Mouse (Mus musculus): ENCODE data around the gene Mier3. TPM values are rescaled to one million over a fixed set of nuclear protein-coding genes. Genes with fewer than 3 reads are reported as not detected.
"Not testable (repeated sequence)": the region's sequence is repeated elsewhere in the genome, so short reads cannot be mapped to it uniquely, and the experiment has no call there.

Mier3 gene
- polyA plus RNA-seq, 1 experiment = 13.2 TPM

GRCm38 (mm10) chr13:111686522-111687284 is 5.9 kb downstream of the Mier3 start:
- TF ChIP-seq POLR2A (IDR thresholded peaks at IDR 0.05; ENCODE audit: borderline replicate concordance, low read depth, low read length) = no peak
- no peak overlapping the region for H3K27ac ChIP-seq (ENCODE audit: insufficient read depth, low read depth, low read length)
- H3K4me1 ChIP-seq (ENCODE audit: control insufficient read depth, insufficient read depth, low read length) = no peaks in the 10 kb centered on the region
- H3K4me3 ChIP-seq (ENCODE audit: insufficient read depth, low read length) = peak overlapping the region; percentile 63

GRCm38 (mm10) chr13:111687285-111687781 is 6.6 kb downstream of the Mier3 start:
- H3K4me3 ChIP-seq (ENCODE audit: insufficient read depth, low read length) = peak overlapping the region; percentile 63
- no peaks in the 10 kb centered on the region for H3K4me1 ChIP-seq (ENCODE audit: control insufficient read depth, insufficient read depth, low read length)
- TF ChIP-seq POLR2A (IDR thresholded peaks at IDR 0.05; ENCODE audit: borderline replicate concordance, low read depth, low read length) (no peak), CTCF (IDR thresholded peaks at IDR 0.05; ENCODE audit: low read depth, low read length) (no peak)
- H3K27ac ChIP-seq (ENCODE audit: insufficient read depth, low read depth, low read length) = no peak overlapping the region

GRCm38 (mm10) chr13:111703396-111703795 is 22.6 kb downstream of the Mier3 start:
- H3K4me1 ChIP-seq (ENCODE audit: control insufficient read depth, insufficient read depth, low read length) = no peaks in the 10 kb centered on the region
- TF ChIP-seq CTCF (IDR thresholded peaks at IDR 0.05; ENCODE audit: low read depth, low read length) = no peak
- TF ChIP-seq POLR2A (IDR thresholded peaks at IDR 0.05; ENCODE audit: borderline replicate concordance, low read depth, low read length) = no peak
- H3K27ac ChIP-seq (ENCODE audit: insufficient read depth, low read depth, low read length) = no peak overlapping the region
- no peak overlapping the region for H3K4me3 ChIP-seq (ENCODE audit: insufficient read depth, low read length)

GRCm38 (mm10) chr13:111703952-111704351 is 23.2 kb downstream of the Mier3 start:
- not testable (repeated sequence) for H3K4me3 ChIP-seq (ENCODE audit: insufficient read depth, low read length); H3K27ac ChIP-seq (ENCODE audit: insufficient read depth, low read depth, low read length); H3K4me1 ChIP-seq (ENCODE audit: control insufficient read depth, insufficient read depth, low read length)

- no peaks in the 10 kb centered on the region for H3K4me1 ChIP-seq (ENCODE audit: control insufficient read depth, insufficient read depth, low read length)
- H3K4me3 ChIP-seq (ENCODE audit: insufficient read depth, low read length) = no peak overlapping the region
- no peak overlapping the region for H3K27ac ChIP-seq (ENCODE audit: insufficient read depth, low read depth, low read length)
- TF ChIP-seq CTCF (IDR thresholded peaks at IDR 0.05; ENCODE audit: low read depth, low read length) (no peak), POLR2A (IDR thresholded peaks at IDR 0.05; ENCODE audit: borderline replicate concordance, low read depth, low read length) (no peak)
Observed at GRCm38 (mm10) chr13:111710531-111710930, 29.8 kb downstream of the Mier3 start.

GRCm38 (mm10) chr13:111719726-111720125 is 38.9 kb downstream of the Mier3 start:
- TF ChIP-seq POLR2A (IDR thresholded peaks at IDR 0.05; ENCODE audit: borderline replicate concordance, low read depth, low read length) (no peak), CTCF (IDR thresholded peaks at IDR 0.05; ENCODE audit: low read depth, low read length) (no peak)
- no peak overlapping the region for H3K27ac ChIP-seq (ENCODE audit: insufficient read depth, low read depth, low read length)
- H3K4me3 ChIP-seq (ENCODE audit: insufficient read depth, low read length) = no peak overlapping the region
- peaks cover 5% of the 10 kb centered on the region; the same call in 1 of the 2 replicates for H3K4me1 ChIP-seq (ENCODE audit: control insufficient read depth, insufficient read depth, low read length)

- H3K27ac ChIP-seq (ENCODE audit: insufficient read depth, low read depth, low read length) = no peak overlapping the region
- H3K4me3 ChIP-seq (ENCODE audit: insufficient read depth, low read length) = peak overlapping the region; percentile 91
- peaks cover 3% of the 10 kb centered on the region; the same call in 1 of the 2 replicates for H3K4me1 ChIP-seq (ENCODE audit: control insufficient read depth, insufficient read depth, low read length)
- TF ChIP-seq POLR2A (IDR thresholded peaks at IDR 0.05; ENCODE audit: borderline replicate concordance, low read depth, low read length) (no peak), CTCF (IDR thresholded peaks at IDR 0.05; ENCODE audit: low read depth, low read length) (no peak)
Observed at GRCm38 (mm10) chr13:111724811-111725164, 44.0 kb downstream of the Mier3 start.

- H3K4me1 ChIP-seq (ENCODE audit: control insufficient read depth, insufficient read depth, low read length) = peaks cover 3% of the 10 kb centered on the region; the same call in 1 of the 2 replicates
- TF ChIP-seq POLR2A (IDR thresholded peaks at IDR 0.05; ENCODE audit: borderline replicate concordance, low read depth, low read length) (peak; percentile 8; the same call in 1 of the 2 replicates), CTCF (IDR thresholded peaks at IDR 0.05; ENCODE audit: low read depth, low read length) (no peak)
- no peak overlapping the region for H3K27ac ChIP-seq (ENCODE audit: insufficient read depth, low read depth, low read length)
- H3K4me3 ChIP-seq (ENCODE audit: insufficient read depth, low read length) = peak overlapping the region; percentile 91
Observed at GRCm38 (mm10) chr13:111725165-111726077, 44.6 kb downstream of the Mier3 start.

GRCm38 (mm10) chr13:111726898-111727297 is 46.1 kb downstream of the Mier3 start:
- Histone ChIP-seq H3K4me3 (ENCODE audit: insufficient read depth, low read length) (no peak overlapping the region), H3K27ac (ENCODE audit: insufficient read depth, low read depth, low read length) (no peak overlapping the region), H3K4me1 (ENCODE audit: control insufficient read depth, insufficient read depth, low read length) (peaks cover 3% of the 10 kb centered on the region; the same call in 1 of the 2 replicates)
- TF ChIP-seq CTCF (IDR thresholded peaks at IDR 0.05; ENCODE audit: low read depth, low read length) (no peak), POLR2A (IDR thresholded peaks at IDR 0.05; ENCODE audit: borderline replicate concordance, low read depth, low read length) (no peak)

Data from bone marrow macrophage, adult 2 months (primary cell).